Mouse (Mus musculus): Measurements from ENCODE around the gene Lrrc8a. TPM values are rescaled to one million over a fixed set of nuclear protein-coding genes. Genes with fewer than 3 reads are reported as not detected.

The Lrrc8a gene
- polyA plus RNA-seq, 1 experiment from 2014 or later, result 43.8 TPM

DNA sequence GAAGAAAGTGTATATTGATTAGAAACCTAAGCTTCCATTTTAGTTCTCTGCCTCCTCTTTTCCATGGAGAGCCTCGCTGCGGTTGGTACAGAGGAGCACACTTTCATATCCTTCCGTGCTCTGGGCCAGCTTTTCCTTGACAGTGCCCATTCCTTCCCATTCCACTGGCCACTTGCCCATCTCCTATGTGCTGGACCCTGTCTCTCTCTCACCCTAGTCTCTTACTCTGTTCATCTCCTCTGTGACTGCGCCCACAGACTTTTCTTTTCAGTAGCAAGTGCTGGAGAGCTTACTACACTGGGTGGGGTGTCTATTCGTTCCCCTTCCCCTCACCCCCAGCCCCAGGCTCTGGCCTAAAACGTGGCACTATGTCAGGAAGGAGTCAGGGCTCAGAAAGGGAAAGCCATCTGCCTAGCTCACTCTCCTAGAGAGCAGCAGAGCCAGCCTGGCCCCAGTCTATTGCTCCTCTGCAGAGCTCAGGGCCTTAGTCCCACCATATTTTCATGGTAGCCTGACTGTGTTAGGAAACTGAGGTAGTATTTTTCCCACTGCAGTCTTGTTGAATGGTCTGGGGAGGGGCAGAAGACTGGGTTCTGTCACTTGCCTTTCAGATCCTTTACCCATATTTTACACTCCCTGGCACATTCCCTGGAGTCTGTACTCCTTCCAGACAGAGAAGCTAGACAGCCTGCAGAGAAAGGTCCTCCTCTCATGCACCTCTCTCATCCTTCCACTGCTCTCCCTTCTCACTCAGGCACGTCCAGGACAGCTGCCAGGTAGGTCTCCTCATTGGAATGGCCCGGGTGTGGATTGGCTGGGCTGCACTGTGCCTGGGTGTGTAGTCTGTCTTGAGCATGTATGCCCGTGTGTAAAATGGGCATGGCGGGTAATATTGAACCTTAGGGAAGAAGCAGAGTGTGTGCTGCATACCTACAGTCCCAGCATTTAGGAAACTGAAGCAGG lies 12.9 kb downstream of the Lrrc8a start:
- WGBS, result 86% methylated on average over 10 of the region's 10 CpGs
- Histone ChIP-seq H3K27me3 (ENCODE audit: insufficient read depth, low read length) (no peaks in the 10 kb centered on the region), H3K27ac (ENCODE audit: low read length) (no peak overlapping the region), H3K4me2 (replicated peaks; ENCODE audit: low read depth, low read length) (no peak overlapping the region), H3K9me3 (ENCODE audit: low read length) (no peaks in the 10 kb centered on the region), H3K4me3 (ENCODE audit: low read length) (no peak overlapping the region), H3K36me3 (ENCODE audit: insufficient read depth, low read length) (peaks cover 10% of the 10 kb centered on the region), H3K9ac (replicated peaks; ENCODE audit: low read length) (no peak overlapping the region), H3K4me1 (ENCODE audit: insufficient read depth, low read length) (peaks cover 4% of the 10 kb centered on the region)
- ATAC-seq (ENCODE audit: low FRiP score, low TSS enrichment), result no peak

DNA sequence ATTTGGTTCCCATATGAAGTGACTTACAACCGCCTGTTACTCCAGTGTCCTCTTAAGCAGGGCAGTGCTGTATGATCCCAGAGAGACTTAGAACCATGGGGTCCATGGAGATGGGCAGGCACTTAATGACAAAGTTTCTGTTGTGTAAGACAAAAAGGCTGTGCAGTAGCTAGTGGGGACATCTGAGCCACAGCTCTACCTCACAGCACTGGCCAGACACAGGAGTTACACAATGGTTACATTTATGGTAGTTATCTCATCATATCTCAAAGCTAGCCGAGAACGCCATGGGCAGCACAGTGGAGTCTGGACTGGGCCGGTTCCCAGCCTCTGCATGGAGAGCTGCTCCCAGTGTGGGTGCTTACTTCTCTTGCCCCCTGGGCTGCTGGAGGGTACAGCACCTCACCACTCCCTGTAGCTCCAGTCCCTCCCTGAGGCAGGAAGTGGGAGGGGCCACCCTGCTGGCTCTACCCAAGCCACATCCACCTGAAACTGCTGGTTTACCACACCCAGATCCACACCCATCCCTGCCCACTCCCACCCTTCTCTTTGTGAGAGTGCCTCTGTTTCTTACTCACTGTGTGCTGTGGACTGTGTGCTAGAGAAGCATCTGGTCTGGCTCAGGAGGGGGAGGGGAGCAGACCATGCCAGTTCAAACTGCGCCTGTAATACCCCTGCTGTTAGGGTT lies 14.0 kb downstream of the Lrrc8a start:
- no peak overlapping the region for H3K4me3 ChIP-seq (ENCODE audit: low read length)
- no peak overlapping the region for H3K4me2 ChIP-seq (replicated peaks; ENCODE audit: low read depth, low read length)
- H3K4me1 ChIP-seq (ENCODE audit: insufficient read depth, low read length), result peaks cover 4% of the 10 kb centered on the region
- WGBS, result 72% methylated on average over 5 of the region's 5 CpGs
- peaks cover 21% of the 10 kb centered on the region for H3K36me3 ChIP-seq (ENCODE audit: insufficient read depth, low read length)
- no peaks in the 10 kb centered on the region for H3K9me3 ChIP-seq (ENCODE audit: low read length)
- peak overlapping the region; percentile 66 for H3K27ac ChIP-seq (ENCODE audit: low read length)
- no peak overlapping the region for H3K9ac ChIP-seq (replicated peaks; ENCODE audit: low read length)
- H3K27me3 ChIP-seq (ENCODE audit: insufficient read depth, low read length), result no peaks in the 10 kb centered on the region
- peak; percentile 88 for ATAC-seq (ENCODE audit: low FRiP score, low TSS enrichment)

DNA sequence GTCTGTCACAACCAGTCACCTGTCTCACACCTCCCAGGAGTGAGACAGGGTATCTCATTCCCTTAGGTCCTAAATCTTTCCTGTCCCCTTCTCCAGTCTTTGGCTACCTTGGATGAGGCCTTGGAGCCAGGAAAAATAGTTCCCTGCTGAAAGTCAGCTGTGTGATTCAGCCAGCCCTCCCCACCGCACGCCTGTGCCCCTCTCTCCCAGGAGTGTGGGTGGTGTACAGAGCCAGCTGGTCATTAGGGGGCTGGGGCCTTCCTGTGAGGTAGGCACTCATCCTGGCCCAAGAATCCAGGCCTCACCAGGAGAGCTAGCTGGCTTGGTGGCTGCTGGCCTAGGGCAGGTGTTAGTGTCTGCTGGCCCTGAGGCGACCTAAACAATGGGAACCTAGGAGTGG lies 15.0 kb downstream of the Lrrc8a start:
- peak overlapping the region; percentile 66; the same call in 1 of the 2 replicates for H3K27ac ChIP-seq (ENCODE audit: low read length)
- no peak for ATAC-seq (ENCODE audit: low FRiP score, low TSS enrichment)
- peaks cover 4% of the 10 kb centered on the region for H3K4me1 ChIP-seq (ENCODE audit: insufficient read depth, low read length)
- H3K4me3 ChIP-seq (ENCODE audit: low read length), result no peak overlapping the region
- H3K9ac ChIP-seq (replicated peaks; ENCODE audit: low read length), result no peak overlapping the region
- H3K9me3 ChIP-seq (ENCODE audit: low read length), result no peaks in the 10 kb centered on the region
- no peaks in the 10 kb centered on the region for H3K27me3 ChIP-seq (ENCODE audit: insufficient read depth, low read length)
- WGBS, result 56% methylated on average over 3 of the region's 3 CpGs
- H3K36me3 ChIP-seq (ENCODE audit: insufficient read depth, low read length), result peaks cover 31% of the 10 kb centered on the region
- H3K4me2 ChIP-seq (replicated peaks; ENCODE audit: low read depth, low read length), result no peak overlapping the region

DNA sequence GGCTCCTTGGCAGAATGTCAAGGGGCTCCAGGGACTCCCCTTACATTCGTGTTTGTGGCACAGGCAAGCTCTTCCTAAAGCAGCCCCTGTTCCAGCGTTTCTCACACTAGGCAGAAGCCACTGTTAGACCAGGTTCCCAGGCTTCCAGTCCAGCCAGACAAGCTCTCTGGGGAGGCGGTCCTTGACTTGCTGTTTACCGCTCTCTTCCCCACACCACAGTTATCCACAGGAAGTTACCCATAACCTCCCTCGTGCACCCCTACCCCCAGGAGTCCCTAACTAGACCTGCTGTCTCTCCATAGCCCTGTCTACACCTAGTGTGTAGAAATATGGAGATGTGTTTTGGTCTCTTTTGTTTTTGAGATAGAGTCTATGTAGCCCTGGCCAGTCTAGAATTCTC lies 16.3 kb downstream of the Lrrc8a start:
- Histone ChIP-seq H3K27me3 (ENCODE audit: insufficient read depth, low read length) (no peaks in the 10 kb centered on the region), H3K9ac (replicated peaks; ENCODE audit: low read length) (no peak overlapping the region), H3K36me3 (ENCODE audit: insufficient read depth, low read length) (peaks cover 32% of the 10 kb centered on the region), H3K9me3 (ENCODE audit: low read length) (no peaks in the 10 kb centered on the region), H3K4me3 (ENCODE audit: low read length) (no peak overlapping the region), H3K27ac (ENCODE audit: low read length) (no peak overlapping the region), H3K4me1 (ENCODE audit: insufficient read depth, low read length) (peaks cover 12% of the 10 kb centered on the region), H3K4me2 (replicated peaks; ENCODE audit: low read depth, low read length) (no peak overlapping the region)
- WGBS, result 75% methylated on average over 5 of the region's 5 CpGs
- ATAC-seq (ENCODE audit: low FRiP score, low TSS enrichment), result no peak

DNA sequence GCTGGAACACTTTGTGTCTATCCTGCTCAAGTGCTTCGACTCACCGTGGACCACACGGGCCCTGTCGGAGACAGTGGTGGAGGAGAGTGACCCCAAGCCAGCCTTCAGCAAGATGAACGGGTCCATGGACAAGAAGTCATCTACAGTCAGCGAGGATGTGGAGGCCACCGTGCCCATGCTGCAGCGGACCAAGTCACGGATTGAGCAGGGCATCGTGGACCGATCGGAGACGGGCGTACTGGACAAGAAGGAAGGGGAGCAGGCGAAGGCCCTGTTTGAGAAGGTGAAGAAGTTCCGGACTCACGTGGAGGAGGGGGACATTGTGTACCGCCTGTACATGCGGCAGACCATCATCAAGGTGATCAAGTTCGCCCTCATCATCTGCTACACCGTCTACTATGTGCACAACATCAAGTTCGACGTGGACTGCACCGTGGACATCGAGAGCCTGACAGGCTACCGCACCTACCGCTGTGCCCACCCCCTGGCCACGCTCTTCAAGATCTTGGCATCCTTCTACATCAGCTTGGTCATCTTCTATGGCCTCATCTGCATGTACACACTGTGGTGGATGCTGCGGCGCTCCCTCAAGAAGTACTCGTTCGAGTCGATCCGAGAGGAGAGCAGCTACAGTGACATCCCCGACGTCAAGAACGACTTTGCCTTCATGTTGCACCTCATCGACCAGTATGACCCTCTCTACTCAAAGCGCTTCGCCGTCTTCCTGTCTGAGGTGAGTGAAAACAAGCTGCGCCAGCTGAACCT lies 18.3 kb downstream of the Lrrc8a start:
- no peak overlapping the region for H3K4me3 ChIP-seq (ENCODE audit: low read length)

DNA sequence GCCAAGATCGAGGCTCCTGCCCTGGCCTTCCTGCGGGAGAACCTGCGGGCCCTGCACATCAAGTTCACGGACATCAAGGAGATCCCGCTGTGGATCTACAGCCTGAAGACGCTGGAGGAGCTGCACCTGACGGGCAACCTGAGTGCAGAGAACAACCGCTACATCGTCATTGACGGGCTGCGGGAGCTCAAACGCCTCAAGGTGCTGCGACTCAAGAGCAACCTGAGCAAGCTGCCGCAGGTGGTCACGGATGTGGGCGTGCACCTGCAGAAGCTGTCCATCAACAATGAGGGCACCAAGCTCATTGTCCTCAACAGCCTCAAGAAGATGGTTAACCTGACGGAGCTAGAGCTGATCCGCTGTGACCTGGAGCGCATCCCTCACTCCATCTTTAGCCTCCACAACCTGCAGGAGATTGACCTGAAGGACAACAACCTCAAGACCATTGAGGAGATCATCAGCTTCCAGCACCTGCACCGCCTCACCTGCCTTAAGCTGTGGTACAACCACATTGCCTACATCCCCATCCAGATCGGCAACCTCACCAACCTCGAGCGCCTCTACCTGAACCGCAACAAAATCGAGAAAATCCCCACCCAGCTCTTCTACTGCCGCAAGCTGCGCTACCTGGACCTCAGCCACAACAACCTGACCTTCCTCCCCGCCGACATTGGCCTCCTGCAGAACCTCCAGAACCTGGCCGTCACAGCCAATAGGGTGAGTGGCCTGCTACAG lies 19.3 kb downstream of the Lrrc8a start:
- peaks cover 44% of the 10 kb centered on the region for H3K36me3 ChIP-seq (ENCODE audit: insufficient read depth, low read length)
- ATAC-seq (ENCODE audit: low FRiP score, low TSS enrichment), result no peak

More for the DNA sequence above, 18.3 kb downstream of the Lrrc8a start:
- ATAC-seq (ENCODE audit: low FRiP score, low TSS enrichment), result no peak
- Histone ChIP-seq H3K9ac (replicated peaks; ENCODE audit: low read length) (no peak overlapping the region), H3K4me2 (replicated peaks; ENCODE audit: low read depth, low read length) (no peak overlapping the region), H3K4me1 (ENCODE audit: insufficient read depth, low read length) (peaks cover 13% of the 10 kb centered on the region), H3K27me3 (ENCODE audit: insufficient read depth, low read length) (no peaks in the 10 kb centered on the region), H3K36me3 (ENCODE audit: insufficient read depth, low read length) (peaks cover 38% of the 10 kb centered on the region), H3K27ac (ENCODE audit: low read length) (no peak overlapping the region), H3K9me3 (ENCODE audit: low read length) (no peaks in the 10 kb centered on the region)
- 96% methylated on average over 42 of the region's 42 CpGs for WGBS

DNA sequence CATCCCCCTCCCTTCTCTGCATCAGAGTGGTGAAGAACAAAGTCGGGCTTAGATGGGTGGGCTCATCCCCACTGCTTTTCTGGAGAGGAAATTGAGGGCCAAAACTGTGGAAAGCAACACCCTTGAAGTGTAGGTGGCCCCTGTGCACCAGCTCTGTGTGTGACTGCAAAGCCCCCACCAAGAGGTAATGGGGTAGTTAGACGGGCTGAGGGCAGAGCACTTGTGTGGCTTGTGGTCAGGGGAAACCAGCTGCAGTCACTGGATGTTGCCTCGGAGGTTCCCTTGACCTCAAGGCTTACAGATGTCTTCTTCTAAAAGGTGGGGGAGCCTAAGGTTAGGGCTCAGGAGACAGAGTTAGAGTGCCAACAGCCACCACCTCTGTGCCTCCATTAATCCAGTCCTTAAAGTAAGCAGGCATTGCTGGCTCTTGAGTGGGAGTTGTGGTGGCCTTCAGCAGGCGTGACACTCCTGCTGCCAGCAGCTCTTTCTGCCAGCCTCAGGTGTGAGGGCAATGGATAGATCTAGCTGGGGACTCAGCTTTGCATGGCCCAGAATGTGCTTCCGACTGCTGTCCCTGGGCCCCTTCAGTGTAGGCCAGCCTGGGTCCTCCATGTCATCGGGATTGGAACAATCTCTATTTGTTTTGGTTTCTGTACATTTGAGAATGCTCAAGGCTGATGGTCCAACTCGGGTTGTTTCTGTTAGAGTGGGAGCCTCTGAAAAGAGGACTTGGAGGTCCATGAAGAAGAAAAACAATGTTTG lies 20.4 kb downstream of the Lrrc8a start:
- no peaks in the 10 kb centered on the region for H3K9me3 ChIP-seq (ENCODE audit: low read length)
- H3K4me1 ChIP-seq (ENCODE audit: insufficient read depth, low read length), result peaks cover 9% of the 10 kb centered on the region; the same call in 1 of the 2 replicates
- H3K4me2 ChIP-seq (replicated peaks; ENCODE audit: low read depth, low read length), result no peak overlapping the region
- 81% methylated on average over 7 of the region's 7 CpGs for WGBS
- H3K27me3 ChIP-seq (ENCODE audit: insufficient read depth, low read length), result no peaks in the 10 kb centered on the region
- peaks cover 51% of the 10 kb centered on the region for H3K36me3 ChIP-seq (ENCODE audit: insufficient read depth, low read length)
- no peak for ATAC-seq (ENCODE audit: low FRiP score, low TSS enrichment)
- H3K9ac ChIP-seq (replicated peaks; ENCODE audit: low read length), result 0 out of 2 replicates have a peak overlapping the region, but pooled peaks have one; percentile 4
- no peak overlapping the region for H3K27ac ChIP-seq (ENCODE audit: low read length)
- no peak overlapping the region for H3K4me3 ChIP-seq (ENCODE audit: low read length)

More for the DNA sequence above, 19.3 kb downstream of the Lrrc8a start:
- Histone ChIP-seq H3K9ac (replicated peaks; ENCODE audit: low read length) (no peak overlapping the region), H3K4me1 (ENCODE audit: insufficient read depth, low read length) (peaks cover 13% of the 10 kb centered on the region), H3K27me3 (ENCODE audit: insufficient read depth, low read length) (no peaks in the 10 kb centered on the region), H3K27ac (ENCODE audit: low read length) (no peak overlapping the region), H3K4me3 (ENCODE audit: low read length) (no peak overlapping the region), H3K4me2 (replicated peaks; ENCODE audit: low read depth, low read length) (no peak overlapping the region), H3K9me3 (ENCODE audit: low read length) (no peaks in the 10 kb centered on the region)
- 96% methylated on average over 30 of the region's 30 CpGs for WGBS

DNA sequence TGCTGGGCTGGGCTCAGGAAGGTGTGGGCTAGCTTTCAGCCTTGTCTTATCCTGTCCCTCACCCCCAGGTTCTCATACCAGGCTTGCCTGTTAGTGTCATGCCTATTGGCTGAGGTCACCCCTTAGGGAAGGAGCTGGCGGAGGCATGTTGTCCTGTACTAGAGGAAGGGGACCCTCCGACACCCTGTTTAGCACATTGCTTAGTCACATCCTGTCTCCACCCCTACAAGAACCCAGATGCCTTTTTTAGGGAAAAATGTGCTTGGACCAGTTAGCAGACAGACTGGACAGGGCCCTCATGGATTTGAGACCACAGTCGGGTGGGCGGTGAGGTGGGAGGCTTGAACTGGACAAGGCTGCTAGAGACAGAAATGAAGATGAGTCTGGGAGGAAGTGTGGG lies 21.1 kb downstream of the Lrrc8a start:
- 65% methylated on average over 4 of the region's 4 CpGs for WGBS
- Histone ChIP-seq H3K4me1 (ENCODE audit: insufficient read depth, low read length) (peaks cover 9% of the 10 kb centered on the region; the same call in 1 of the 2 replicates), H3K9me3 (ENCODE audit: low read length) (no peaks in the 10 kb centered on the region), H3K27ac (ENCODE audit: low read length) (peak overlapping the region; percentile 13; the same call in 1 of the 2 replicates), H3K4me3 (ENCODE audit: low read length) (no peak overlapping the region), H3K27me3 (ENCODE audit: insufficient read depth, low read length) (no peaks in the 10 kb centered on the region), H3K4me2 (replicated peaks; ENCODE audit: low read depth, low read length) (no peak overlapping the region), H3K9ac (replicated peaks; ENCODE audit: low read length) (no peak overlapping the region), H3K36me3 (ENCODE audit: insufficient read depth, low read length) (peaks cover 55% of the 10 kb centered on the region)
- peak; percentile 55 for ATAC-seq (ENCODE audit: low FRiP score, low TSS enrichment)
